Mouse (Mus musculus): ENCODE data around the gene Apobec4. TPM values are rescaled to one million over a fixed set of nuclear protein-coding genes. Genes with fewer than 3 reads are reported as not detected.
"Not testable (repeated sequence)": the region's sequence is repeated elsewhere in the genome, so short reads cannot be mapped to it uniquely, and the experiment has no call there.

The Apobec4 gene
- polyA plus RNA-seq, 1 experiment from 2014 or later = 0.27 TPM

GRCm38 (mm10) chr1:152779071-152779737 lies 28.9 kb downstream of the Apobec4 start:
- Histone ChIP-seq H3K4me3 (replicated peaks; ENCODE audit: low read length) (no peak overlapping the region), H3K9me3 (ENCODE audit: control insufficient read depth, low read length) (no peaks in the 10 kb centered on the region), H3K9ac (replicated peaks; ENCODE audit: low read depth, low read length) (no peak overlapping the region), H3K4me1 (replicated peaks; ENCODE audit: control insufficient read depth, insufficient read depth, low read length) (no peaks in the 10 kb centered on the region), H3K27me3 (replicated peaks; ENCODE audit: control insufficient read depth, insufficient read depth, low read length) (no peaks in the 10 kb centered on the region), H3K4me2 (ENCODE audit: low read length) (no peak overlapping the region), H3K27ac (ENCODE audit: low read length) (no peak overlapping the region), H3K36me3 (ENCODE audit: control insufficient read depth, insufficient read depth) (peaks cover 7% of the 10 kb centered on the region)
- 33% methylated on average over 10 of the region's 10 CpGs for WGBS
- peak; percentile 61; the same call in 1 of the 2 replicates for ATAC-seq

DNA sequence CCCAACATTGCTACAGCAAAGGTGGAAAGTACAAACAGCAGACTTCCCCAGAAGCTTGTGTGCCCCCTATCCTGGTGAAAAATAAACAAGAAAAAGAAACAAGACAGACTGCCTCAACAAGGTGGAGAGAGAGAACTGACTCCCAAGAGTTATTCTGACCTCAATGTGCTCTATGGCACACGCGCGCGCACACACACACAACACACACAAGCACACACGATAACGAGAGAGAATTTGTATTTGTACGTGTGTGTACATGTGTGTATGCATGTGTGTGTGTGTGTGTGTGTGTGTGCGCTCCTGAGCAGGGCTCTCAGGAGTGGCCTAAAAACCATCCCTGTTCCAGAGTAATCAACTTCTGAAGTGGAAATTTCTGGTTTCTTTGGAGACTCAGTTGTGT lies 34.3 kb downstream of the Apobec4 start:
- no peak overlapping the region for H3K9ac ChIP-seq (replicated peaks; ENCODE audit: low read depth, low read length)
- no peak overlapping the region for H3K4me3 ChIP-seq (replicated peaks; ENCODE audit: low read length)
- 97% methylated on average over 8 of the region's 8 CpGs for WGBS
- ATAC-seq = no peak
- H3K4me1 ChIP-seq (replicated peaks; ENCODE audit: control insufficient read depth, insufficient read depth, low read length) = no peaks in the 10 kb centered on the region
- H3K4me2 ChIP-seq (ENCODE audit: low read length) = no peak overlapping the region
- H3K9me3 ChIP-seq (ENCODE audit: control insufficient read depth, low read length) = no peaks in the 10 kb centered on the region
- no peaks in the 10 kb centered on the region for H3K36me3 ChIP-seq (ENCODE audit: control insufficient read depth, insufficient read depth)
- H3K27ac ChIP-seq (ENCODE audit: low read length) = no peak overlapping the region
- no peaks in the 10 kb centered on the region for H3K27me3 ChIP-seq (replicated peaks; ENCODE audit: control insufficient read depth, insufficient read depth, low read length)

DNA sequence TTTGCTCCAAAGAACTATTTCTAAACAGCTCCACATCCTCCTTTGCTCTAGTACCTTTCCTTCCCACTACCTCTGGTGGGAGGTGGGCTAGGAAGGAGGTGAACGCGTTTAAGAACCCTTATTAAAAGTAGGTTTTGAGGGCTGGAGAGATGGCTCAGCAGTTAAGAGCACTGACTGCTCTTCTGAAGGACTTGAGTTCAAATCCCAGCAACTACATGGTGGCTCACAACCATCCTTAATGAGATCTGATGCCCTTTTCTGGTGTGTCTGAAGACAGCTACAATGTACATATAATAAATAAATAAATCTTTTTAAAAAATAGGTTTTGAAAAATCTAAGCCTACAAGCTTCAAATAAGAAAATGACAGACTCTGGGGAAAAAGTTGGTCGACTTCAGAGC lies 35.1 kb downstream of the Apobec4 start:
- not testable (repeated sequence) for H3K27me3 ChIP-seq (replicated peaks; ENCODE audit: control insufficient read depth, insufficient read depth, low read length); H3K36me3 ChIP-seq (ENCODE audit: control insufficient read depth, insufficient read depth); H3K4me3 ChIP-seq (replicated peaks; ENCODE audit: low read length); H3K4me2 ChIP-seq (ENCODE audit: low read length); H3K27ac ChIP-seq (ENCODE audit: low read length); H3K4me1 ChIP-seq (replicated peaks; ENCODE audit: control insufficient read depth, insufficient read depth, low read length); ATAC-seq; H3K9ac ChIP-seq (replicated peaks; ENCODE audit: low read depth, low read length); H3K9me3 ChIP-seq (ENCODE audit: control insufficient read depth, low read length)
- WGBS = 93% methylated on average over 3 of the region's 3 CpGs

DNA sequence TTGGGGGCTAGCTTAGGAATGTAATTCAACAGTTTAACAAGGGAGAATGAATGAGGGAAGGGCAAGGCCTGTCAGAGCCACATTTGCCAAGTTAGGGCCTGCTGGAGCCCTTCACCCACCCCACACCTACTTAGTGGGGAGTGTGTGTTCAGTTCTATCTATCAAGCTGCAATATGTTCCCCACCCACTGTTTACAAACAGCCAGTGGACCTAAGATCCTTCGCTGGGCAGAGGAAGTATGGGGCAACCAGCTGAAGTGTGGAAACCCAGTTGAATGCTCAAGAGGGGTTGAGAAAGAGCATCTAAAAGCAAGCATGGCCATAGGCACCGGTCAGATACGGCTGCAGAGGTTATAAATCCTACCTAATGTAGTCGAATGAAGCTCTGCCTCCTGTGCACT lies 36.6 kb downstream of the Apobec4 start:
- no peaks in the 10 kb centered on the region for H3K9me3 ChIP-seq (ENCODE audit: control insufficient read depth, low read length)
- no peak overlapping the region for H3K9ac ChIP-seq (replicated peaks; ENCODE audit: low read depth, low read length)
- no peak overlapping the region for H3K4me3 ChIP-seq (replicated peaks; ENCODE audit: low read length)
- no peak for ATAC-seq
- no peaks in the 10 kb centered on the region for H3K36me3 ChIP-seq (ENCODE audit: control insufficient read depth, insufficient read depth)
- H3K4me1 ChIP-seq (replicated peaks; ENCODE audit: control insufficient read depth, insufficient read depth, low read length) = no peaks in the 10 kb centered on the region
- H3K4me2 ChIP-seq (ENCODE audit: low read length) = no peak overlapping the region
- 93% methylated on average over 4 of the region's 4 CpGs for WGBS
- H3K27me3 ChIP-seq (replicated peaks; ENCODE audit: control insufficient read depth, insufficient read depth, low read length) = no peaks in the 10 kb centered on the region
- no peak overlapping the region for H3K27ac ChIP-seq (ENCODE audit: low read length)

- no peaks in the 10 kb centered on the region for H3K36me3 ChIP-seq (ENCODE audit: control insufficient read depth, insufficient read depth)
- no peak for ATAC-seq
- 20% methylated on average over 4 of the region's 4 CpGs for WGBS
- H3K4me3 ChIP-seq (replicated peaks; ENCODE audit: low read length) = no peak overlapping the region
- no peaks in the 10 kb centered on the region for H3K27me3 ChIP-seq (replicated peaks; ENCODE audit: control insufficient read depth, insufficient read depth, low read length)
- H3K9me3 ChIP-seq (ENCODE audit: control insufficient read depth, low read length) = no peaks in the 10 kb centered on the region
- H3K27ac ChIP-seq (ENCODE audit: low read length) = no peak overlapping the region
- peaks cover 7% of the 10 kb centered on the region; the same call in 1 of the 2 replicates for H3K4me1 ChIP-seq (replicated peaks; ENCODE audit: control insufficient read depth, insufficient read depth, low read length)
- no peak overlapping the region for H3K9ac ChIP-seq (replicated peaks; ENCODE audit: low read depth, low read length)
- no peak overlapping the region for H3K4me2 ChIP-seq (ENCODE audit: low read length)
Observed at GRCm38 (mm10) chr1:152788121-152788660, 37.8 kb downstream of the Apobec4 start.

GRCm38 (mm10) chr1:152790254-152790653 lies 39.9 kb downstream of the Apobec4 start:
- Histone ChIP-seq H3K9ac (replicated peaks; ENCODE audit: low read depth, low read length) (no peak overlapping the region), H3K27me3 (replicated peaks; ENCODE audit: control insufficient read depth, insufficient read depth, low read length) (no peaks in the 10 kb centered on the region), H3K4me3 (replicated peaks; ENCODE audit: low read length) (no peak overlapping the region), H3K9me3 (ENCODE audit: control insufficient read depth, low read length) (no peaks in the 10 kb centered on the region), H3K4me2 (ENCODE audit: low read length) (no peak overlapping the region), H3K4me1 (replicated peaks; ENCODE audit: control insufficient read depth, insufficient read depth, low read length) (peaks cover 9% of the 10 kb centered on the region; the same call in 1 of the 2 replicates), H3K27ac (ENCODE audit: low read length) (no peak overlapping the region), H3K36me3 (ENCODE audit: control insufficient read depth, insufficient read depth) (no peaks in the 10 kb centered on the region)
- 35% methylated on average over 12 of the region's 12 CpGs for WGBS
- ATAC-seq = no peak

DNA sequence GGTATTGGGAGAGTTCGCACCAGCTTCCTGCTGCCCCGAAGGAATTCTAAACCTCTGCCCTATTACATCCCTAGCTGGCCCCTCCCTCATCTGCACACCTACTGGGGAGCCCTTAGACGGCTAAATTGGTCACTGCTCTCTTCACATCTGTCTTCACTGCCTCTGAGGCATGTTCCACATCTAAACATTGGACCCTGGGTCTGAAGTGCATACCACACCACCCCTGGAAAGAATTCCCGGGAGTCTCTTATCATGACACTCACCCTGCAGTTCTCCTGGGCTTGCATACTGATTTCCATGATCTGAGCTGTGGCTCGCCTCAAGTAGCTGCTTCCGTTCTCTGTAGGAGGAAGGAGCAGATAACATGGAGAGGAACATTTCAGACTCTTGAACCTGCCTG lies 40.5 kb downstream of the Apobec4 start:
- no peaks in the 10 kb centered on the region for H3K9me3 ChIP-seq (ENCODE audit: control insufficient read depth, low read length)
- no peak overlapping the region for H3K9ac ChIP-seq (replicated peaks; ENCODE audit: low read depth, low read length)
- ATAC-seq = no peak
- H3K27me3 ChIP-seq (replicated peaks; ENCODE audit: control insufficient read depth, insufficient read depth, low read length) = no peaks in the 10 kb centered on the region
- H3K4me2 ChIP-seq (ENCODE audit: low read length) = no peak overlapping the region
- 29% methylated on average over 6 of the region's 6 CpGs for WGBS
- H3K36me3 ChIP-seq (ENCODE audit: control insufficient read depth, insufficient read depth) = no peaks in the 10 kb centered on the region
- H3K4me1 ChIP-seq (replicated peaks; ENCODE audit: control insufficient read depth, insufficient read depth, low read length) = peaks cover 9% of the 10 kb centered on the region; the same call in 1 of the 2 replicates
- H3K4me3 ChIP-seq (replicated peaks; ENCODE audit: low read length) = no peak overlapping the region
- no peak overlapping the region for H3K27ac ChIP-seq (ENCODE audit: low read length)

GRCm38 (mm10) chr1:152791269-152791668 lies 40.9 kb downstream of the Apobec4 start:
- no peak overlapping the region for H3K9ac ChIP-seq (replicated peaks; ENCODE audit: low read depth, low read length)
- H3K9me3 ChIP-seq (ENCODE audit: control insufficient read depth, low read length) = no peaks in the 10 kb centered on the region
- no peak overlapping the region for H3K27ac ChIP-seq (ENCODE audit: low read length)
- no peak overlapping the region for H3K4me3 ChIP-seq (replicated peaks; ENCODE audit: low read length)
- H3K36me3 ChIP-seq (ENCODE audit: control insufficient read depth, insufficient read depth) = no peaks in the 10 kb centered on the region
- no peak for ATAC-seq
- peaks cover 9% of the 10 kb centered on the region; the same call in 1 of the 2 replicates for H3K4me1 ChIP-seq (replicated peaks; ENCODE audit: control insufficient read depth, insufficient read depth, low read length)
- 29% methylated on average over 4 of the region's 4 CpGs for WGBS
- H3K4me2 ChIP-seq (ENCODE audit: low read length) = no peak overlapping the region
- H3K27me3 ChIP-seq (replicated peaks; ENCODE audit: control insufficient read depth, insufficient read depth, low read length) = no peaks in the 10 kb centered on the region

GRCm38 (mm10) chr1:152792736-152793494 lies 42.6 kb downstream of the Apobec4 start:
- Histone ChIP-seq H3K36me3 (ENCODE audit: control insufficient read depth, insufficient read depth) (no peaks in the 10 kb centered on the region), H3K4me1 (replicated peaks; ENCODE audit: control insufficient read depth, insufficient read depth, low read length) (peaks cover 9% of the 10 kb centered on the region; the same call in 1 of the 2 replicates), H3K27ac (ENCODE audit: low read length) (no peak overlapping the region), H3K4me3 (replicated peaks; ENCODE audit: low read length) (no peak overlapping the region), H3K27me3 (replicated peaks; ENCODE audit: control insufficient read depth, insufficient read depth, low read length) (no peaks in the 10 kb centered on the region), H3K9ac (replicated peaks; ENCODE audit: low read depth, low read length) (no peak overlapping the region; the same call in 1 of the 2 replicates), H3K4me2 (ENCODE audit: low read length) (no peak overlapping the region), H3K9me3 (ENCODE audit: control insufficient read depth, low read length) (no peaks in the 10 kb centered on the region)
- ATAC-seq = peak; percentile 49; the same call in 1 of the 2 replicates
- WGBS = 10% methylated on average over 12 of the region's 12 CpGs
